Mouse (Mus musculus) heart, embryonic 11.5 days (tissue): ENCODE results near the gene Usp18. TPM values are rescaled to one million over a fixed set of nuclear protein-coding genes. Genes with fewer than 3 reads are reported as not detected.

Experiments used
- ATAC-seq: fragments of 200-750 bp; cut with Nextera tagmentation; replicated peaks from 2 replicates; pipeline ENCODE4 v1.8.0; 2017; ENCODE audit warnings: moderate library complexity; ENCODE audit not compliant: insufficient number of reproducible peaks, low FRiP score, low TSS enrichment
- H3K27ac ChIP-seq: fragments of 300-500 bp; sonication (generic); 2 replicates; pipeline ENCODE4 v1.5.1; 2014; ENCODE audit warnings: mild to moderate bottlenecking, low read depth, low read length
- H3K27me3 ChIP-seq: fragments of 300-500 bp; sonication (generic); 2 replicates; pipeline ENCODE4 v1.6.1; 2014; ENCODE audit warnings: mild to moderate bottlenecking, low read length, mixed read lengths; ENCODE audit not compliant: control insufficient read depth, insufficient read depth
- H3K36me3 ChIP-seq: fragments of 300-500 bp; sonication (generic); 2 replicates; pipeline ENCODE4 v1.6.1; 2014; ENCODE audit warnings: mild to moderate bottlenecking, low read length, moderate library complexity, mixed read lengths; ENCODE audit not compliant: control insufficient read depth, insufficient read depth
- H3K4me1 ChIP-seq: fragments of 300-500 bp; sonication (generic); 2 replicates; pipeline ENCODE4 v1.6.1; 2014; ENCODE audit warnings: low read length; ENCODE audit not compliant: control insufficient read depth, insufficient read depth
- H3K4me2 ChIP-seq: fragments of 300-500 bp; sonication (generic); 2 replicates; pipeline ENCODE4 v1.6.1; 2014; ENCODE audit warnings: mild to moderate bottlenecking, moderate library complexity
- H3K4me3 ChIP-seq: fragments of 300-500 bp; sonication (generic); 2 replicates; pipeline ENCODE4 v1.5.1; 2014; ENCODE audit warnings: low read depth, low read length
- H3K9ac ChIP-seq: fragments of 300-500 bp; sonication (generic); 2 replicates; pipeline ENCODE4 v1.6.1; 2014; ENCODE audit warnings: mild to moderate bottlenecking, low read depth, low read length, moderate library complexity
- H3K9me3 ChIP-seq: fragments of 300-500 bp; sonication (generic); replicated peaks from 2 replicates; pipeline ENCODE4 v1.6.1; 2016; ENCODE audit warnings: low read length; ENCODE audit not compliant: control insufficient read depth
- WGBS: fragments of 180-500 bp; shearing (Covaris S2); extraction: QIAGEN DNeasy Blood & Tissue Kit; methylation state at CpG from one replicate; pipeline ENCODE4 v1.1.7; 2014; ENCODE audit not compliant: insufficient replicate concordance; 5-methylcytosine and 5-hydroxymethylcytosine counted together
- polyA plus RNA-seq: library from polyadenylated mRNA; unstranded; fragments of >200 nt; fragmentation: Nextera tagmentation; extraction: Ambion mirVana; gene quantifications from 2 replicates; pipeline ENCODE4 v1.2.1, GENCODE M21; 2014

Usp18 gene
- 0.67 and 0.99 TPM in 2 replicates for polyA plus RNA-seq

DNA sequence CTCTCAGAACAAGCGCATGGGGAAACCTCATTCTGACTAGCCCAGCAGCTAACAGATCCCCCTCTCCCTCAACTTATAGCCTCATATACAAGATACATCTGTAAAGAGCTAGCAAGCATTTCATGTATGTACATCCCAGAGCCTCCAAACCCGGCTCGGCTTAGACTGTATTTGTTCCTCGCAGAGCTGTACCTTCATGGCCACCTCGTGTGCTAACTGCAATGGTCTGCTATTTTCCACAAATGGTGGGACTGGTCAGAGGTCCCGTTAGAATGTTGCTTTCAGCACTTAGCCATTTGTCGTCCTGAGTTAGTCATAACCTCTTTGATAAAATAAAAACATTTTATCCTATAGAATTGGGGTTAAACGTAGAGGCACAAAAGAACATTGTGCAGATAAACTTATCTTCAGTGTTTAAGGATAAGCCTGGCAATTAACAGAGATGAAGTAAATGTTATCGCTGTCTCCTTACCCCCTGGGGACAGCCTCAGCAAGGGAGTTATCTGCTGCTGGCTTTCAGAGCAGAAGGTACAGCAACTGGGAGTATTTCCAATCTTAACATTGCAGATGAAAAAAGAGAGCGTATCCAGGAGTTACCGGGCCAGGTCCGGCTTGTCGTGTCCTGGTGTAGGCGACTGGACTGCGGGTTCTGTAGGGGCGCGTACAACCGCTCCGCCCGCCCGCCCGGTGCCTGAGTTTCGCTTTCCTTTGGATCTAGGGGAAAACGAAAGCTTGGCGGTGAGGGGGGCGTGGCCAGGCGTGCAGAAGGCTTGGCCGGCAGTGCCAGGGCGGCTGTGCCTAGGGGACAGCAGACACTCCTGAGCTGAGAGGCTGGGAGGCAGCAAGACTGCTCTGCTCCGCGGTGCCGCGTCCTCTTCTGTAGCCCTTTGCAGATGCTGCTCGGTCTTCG lies at the start of gene Usp18:
Usp18 (plus strand) TSS at position 780 of the 910 bp plus-strand sequence.
- Histone ChIP-seq H3K4me3 (peak within 1 kb of the TSS; percentile 60), H3K4me1 (no peaks in the 10 kb centered on the region; the same call in 1 of the 2 replicates), H3K9me3 (no peaks in the 10 kb centered on the region), H3K36me3 (no peaks in the 10 kb centered on the region), H3K4me2 (peak within 1 kb of the TSS; percentile 76), H3K27ac (no peak within 1 kb of the TSS), H3K27me3 (peaks cover 8% of the 10 kb centered on the region), H3K9ac (peak within 1 kb of the TSS; percentile 62)
- 5% methylated on average over 35 of the region's 35 CpGs for WGBS
- ATAC-seq: peak; percentile 87; the same call in 1 of the 2 replicates

DNA sequence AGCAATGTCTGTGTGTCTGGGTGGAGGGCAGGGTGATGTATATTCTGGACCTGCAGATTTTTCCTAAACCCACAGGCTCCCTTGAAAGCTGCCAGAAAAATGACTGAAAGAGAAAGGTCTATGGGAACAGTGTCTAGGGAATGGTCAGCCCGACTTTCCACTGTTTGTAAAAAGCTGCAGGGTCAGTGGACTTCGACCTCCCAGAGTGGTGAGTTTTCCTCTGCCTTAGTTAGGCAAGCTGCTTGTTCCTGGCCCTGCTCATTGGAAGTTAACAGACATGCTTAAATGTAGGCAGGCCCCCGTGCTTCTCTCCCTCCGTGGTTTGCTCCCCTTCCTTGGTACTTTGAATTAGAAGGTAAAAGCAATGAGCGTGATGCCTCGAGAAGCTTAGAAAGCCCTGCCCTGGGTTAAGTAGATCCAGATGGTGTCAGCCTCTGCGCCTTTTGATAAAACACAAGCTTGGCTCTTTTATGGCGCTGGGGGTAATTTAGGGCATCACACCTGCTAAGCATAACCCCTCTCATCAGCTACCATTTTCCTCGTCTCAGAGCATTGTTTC lies 47.8 kb upstream of the Usp18 start:
- H3K27me3 ChIP-seq: no peaks in the 10 kb centered on the region
- H3K4me2 ChIP-seq: no peak overlapping the region
- H3K9ac ChIP-seq: no peak overlapping the region
- WGBS: 64% methylated on average over 9 of the region's 9 CpGs
- H3K4me3 ChIP-seq: no peak overlapping the region
- H3K36me3 ChIP-seq: no peaks in the 10 kb centered on the region; the same call in 1 of the 2 replicates
- H3K9me3 ChIP-seq: no peaks in the 10 kb centered on the region
- no peak overlapping the region for H3K27ac ChIP-seq
- ATAC-seq: no peak
- peaks cover 8% of the 10 kb centered on the region; the same call in 1 of the 2 replicates for H3K4me1 ChIP-seq

DNA sequence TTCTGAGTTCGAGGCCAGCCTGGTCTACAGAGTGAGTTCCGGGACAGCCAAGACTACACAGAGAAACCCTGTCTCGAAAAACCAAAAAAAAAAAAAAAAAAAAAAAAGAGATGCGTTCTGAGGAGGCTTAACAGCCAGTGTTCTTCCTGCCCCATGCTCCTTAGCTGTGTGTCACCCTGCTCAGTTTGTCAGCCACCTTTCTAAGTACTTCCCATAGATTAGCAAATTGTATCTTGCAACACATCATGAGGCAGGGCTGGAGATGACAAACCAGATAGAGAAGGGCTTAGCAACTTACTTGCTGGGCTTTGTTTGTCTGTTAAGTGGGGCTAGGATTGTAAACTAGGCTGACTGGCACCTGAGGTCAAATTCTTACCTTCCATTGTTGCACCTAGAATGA lies 45.2 kb upstream of the Usp18 start:
- H3K36me3 ChIP-seq: no peaks in the 10 kb centered on the region
- H3K9ac ChIP-seq: no peak overlapping the region
- 83% methylated on average over 4 of the region's 4 CpGs for WGBS
- no peaks in the 10 kb centered on the region for H3K27me3 ChIP-seq
- H3K4me1 ChIP-seq: no peaks in the 10 kb centered on the region
- ATAC-seq: no peak
- no peak overlapping the region for H3K4me3 ChIP-seq
- no peaks in the 10 kb centered on the region for H3K9me3 ChIP-seq
- no peak overlapping the region for H3K4me2 ChIP-seq
- no peak overlapping the region for H3K27ac ChIP-seq

DNA sequence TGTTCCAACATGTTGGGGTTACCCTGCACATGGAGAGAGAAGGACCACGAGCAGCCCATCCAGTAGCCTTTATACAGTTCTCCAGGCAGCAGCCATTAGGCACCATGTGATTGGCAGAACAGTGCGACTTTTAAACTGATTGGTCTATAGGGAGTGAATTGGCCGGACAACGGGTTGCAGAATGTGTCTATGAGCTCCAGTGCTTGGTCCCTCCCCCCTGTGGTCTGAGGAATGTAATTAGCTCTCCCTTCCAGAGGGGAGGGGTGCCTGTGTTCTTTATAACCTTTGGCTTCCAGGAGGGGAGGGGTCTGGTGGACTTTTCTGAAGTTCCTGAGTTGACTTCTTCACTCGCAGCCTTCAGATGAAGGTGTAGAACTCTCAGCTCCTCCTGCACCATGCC lies 43.7 kb upstream of the Usp18 start:
- Histone ChIP-seq H3K9me3 (no peaks in the 10 kb centered on the region), H3K4me1 (no peaks in the 10 kb centered on the region), H3K4me2 (no peak overlapping the region), H3K9ac (no peak overlapping the region), H3K4me3 (no peak overlapping the region), H3K27me3 (no peaks in the 10 kb centered on the region), H3K27ac (no peak overlapping the region), H3K36me3 (no peaks in the 10 kb centered on the region)
- WGBS: 78% methylated on average over 5 of the region's 5 CpGs
- no peak for ATAC-seq

DNA sequence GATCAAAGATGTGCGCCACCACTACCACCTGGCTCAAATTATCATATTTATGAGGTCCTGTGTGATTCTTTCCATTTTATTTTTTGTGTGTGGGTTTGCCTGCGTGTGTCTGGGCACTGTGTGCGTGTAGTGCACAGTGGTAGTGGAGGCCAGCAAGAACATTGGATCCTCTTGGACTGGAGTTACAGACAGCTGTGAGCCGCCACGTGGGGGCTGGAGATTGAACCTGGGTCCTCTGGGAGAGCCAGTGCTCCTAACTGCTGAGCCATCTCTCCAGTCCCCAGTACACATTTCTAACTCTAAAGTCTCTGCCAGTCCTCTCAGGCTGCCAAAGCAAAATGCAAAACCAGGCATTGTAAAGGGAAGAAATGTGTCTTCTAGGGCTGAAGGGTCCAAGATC lies 39.2 kb upstream of the Usp18 start:
- H3K4me1 ChIP-seq: peaks cover 7% of the 10 kb centered on the region; the same call in 1 of the 2 replicates
- no peak overlapping the region for H3K27ac ChIP-seq
- ATAC-seq: no peak
- H3K9me3 ChIP-seq: no peaks in the 10 kb centered on the region
- no peaks in the 10 kb centered on the region for H3K36me3 ChIP-seq
- no peak overlapping the region for H3K4me2 ChIP-seq
- H3K4me3 ChIP-seq: no peak overlapping the region
- peaks cover 24% of the 10 kb centered on the region for H3K27me3 ChIP-seq
- 75% methylated on average over 5 of the region's 5 CpGs for WGBS
- no peak overlapping the region for H3K9ac ChIP-seq

DNA sequence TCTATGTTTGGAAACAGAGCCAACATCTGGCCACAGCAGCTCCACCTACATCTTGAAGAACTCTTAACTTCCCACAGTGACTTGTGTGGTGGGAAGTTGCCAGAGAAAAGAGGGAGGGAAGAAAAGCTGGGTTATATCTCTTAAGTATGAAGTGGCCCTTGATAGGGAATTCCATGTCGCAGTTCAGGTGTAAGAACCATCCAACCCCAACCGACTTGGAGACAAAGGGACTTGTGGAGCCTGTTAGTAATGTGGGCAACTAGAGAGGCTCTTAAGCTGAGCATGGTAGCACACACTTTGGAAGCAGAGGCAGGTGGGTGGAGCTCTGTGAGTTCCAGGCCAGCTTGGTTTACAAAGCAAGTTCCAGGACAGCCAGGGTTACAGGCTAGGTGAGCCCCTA lies 36.1 kb upstream of the Usp18 start:
- WGBS: 73% methylated on average over 2 of the region's 2 CpGs

DNA sequence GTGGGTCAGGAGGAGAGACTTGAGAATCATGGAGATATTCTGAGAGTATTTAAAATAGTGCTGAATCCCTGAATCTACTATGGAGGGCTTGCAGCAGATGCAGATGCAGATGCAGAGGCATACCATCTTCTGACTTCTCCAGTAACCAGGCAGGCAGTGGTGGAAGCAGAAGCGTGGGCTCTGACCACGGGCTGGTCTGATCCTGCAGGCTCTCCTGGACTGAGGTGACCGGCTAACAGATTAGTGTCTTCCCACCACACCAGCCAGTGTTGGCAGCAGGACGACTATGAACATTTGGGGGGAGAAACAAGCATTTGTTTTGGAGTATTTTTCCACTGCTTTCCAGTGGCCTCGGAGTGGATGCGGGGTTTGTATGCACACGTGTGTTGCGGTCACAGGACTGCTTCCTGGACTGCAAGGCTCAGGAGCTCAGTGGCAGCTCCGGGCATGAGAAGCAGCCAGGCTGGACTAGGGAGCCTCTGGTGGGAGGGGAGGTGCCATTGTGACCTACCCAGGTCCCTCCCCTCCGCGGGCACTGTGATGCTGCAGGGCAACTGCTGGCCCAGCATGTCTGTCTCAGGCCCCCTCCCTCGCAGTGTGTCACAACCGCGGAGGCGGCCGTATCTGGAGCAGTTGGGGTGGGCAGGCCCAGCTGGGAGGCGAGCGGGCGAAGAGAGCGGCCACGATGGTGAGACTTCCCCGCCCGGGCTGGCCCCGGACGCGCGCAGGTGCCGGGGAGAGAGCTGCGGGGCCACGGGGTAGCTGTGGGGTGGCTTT lies 35.4 kb upstream of the Usp18 start, which contains the start of gene Tuba8:
Tuba8 (plus strand) TSS at position 548 of the 777 bp plus-strand sequence.
- peaks cover 34% of the 10 kb centered on the region for H3K27me3 ChIP-seq
- peak within 1 kb of the TSS; percentile 95 for H3K4me2 ChIP-seq
- H3K9me3 ChIP-seq: no peaks in the 10 kb centered on the region
- peaks cover 8% of the 10 kb centered on the region; the same call in 1 of the 2 replicates for H3K4me1 ChIP-seq
- peak; percentile 53 for ATAC-seq
- H3K36me3 ChIP-seq: no peaks in the 10 kb centered on the region
- peak within 1 kb of the TSS; percentile 47; the same call in 1 of the 2 replicates for H3K9ac ChIP-seq
- peak within 1 kb of the TSS; percentile 46 for H3K4me3 ChIP-seq
- H3K27ac ChIP-seq: no peak within 1 kb of the TSS
- WGBS: 3% methylated on average over 30 of the region's 30 CpGs

More for the DNA sequence above, 36.1 kb upstream of the Usp18 start:
- Histone ChIP-seq H3K9ac (no peak overlapping the region), H3K27ac (no peak overlapping the region), H3K27me3 (peaks cover 34% of the 10 kb centered on the region), H3K36me3 (no peaks in the 10 kb centered on the region), H3K4me1 (peaks cover 8% of the 10 kb centered on the region; the same call in 1 of the 2 replicates), H3K4me3 (no peak overlapping the region), H3K4me2 (no peak overlapping the region), H3K9me3 (no peaks in the 10 kb centered on the region)
- no peak for ATAC-seq

DNA sequence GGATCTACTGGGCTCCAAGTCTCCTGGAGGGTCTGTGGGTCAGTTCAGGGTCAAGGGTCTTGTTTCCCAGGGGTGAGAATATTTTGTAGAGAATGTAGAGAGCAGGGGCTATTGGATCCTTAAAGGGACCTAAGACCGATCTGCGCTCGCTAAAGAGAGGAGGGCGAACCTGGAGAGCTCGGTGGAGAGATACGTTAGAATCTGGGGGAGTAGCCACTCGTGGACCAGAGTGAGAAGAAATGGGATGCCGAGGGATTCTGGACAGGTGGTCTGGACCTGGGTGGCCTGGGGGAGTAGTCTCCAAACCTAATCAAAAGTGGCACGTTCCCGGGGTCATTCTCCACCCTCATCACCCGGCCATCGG lies 34.8 kb upstream of the Usp18 start:
- peaks cover 34% of the 10 kb centered on the region for H3K27me3 ChIP-seq
- 1% methylated on average over 12 of the region's 12 CpGs for WGBS
- H3K9me3 ChIP-seq: no peaks in the 10 kb centered on the region
- H3K36me3 ChIP-seq: no peaks in the 10 kb centered on the region
- peaks cover 8% of the 10 kb centered on the region; the same call in 1 of the 2 replicates for H3K4me1 ChIP-seq
- no peak overlapping the region for H3K27ac ChIP-seq
- peak overlapping the region; percentile 95 for H3K4me2 ChIP-seq
- H3K4me3 ChIP-seq: peak overlapping the region; percentile 46
- peak overlapping the region; percentile 47; the same call in 1 of the 2 replicates for H3K9ac ChIP-seq
- no peak for ATAC-seq
